Mouse (Mus musculus): ENCODE results near the gene Rock2. TPM values are rescaled to one million over a fixed set of nuclear protein-coding genes. Genes with fewer than 3 reads are reported as not detected.

Rock2 gene
- polyA plus RNA-seq, 1 experiment from 2014 or later, result 72.1 TPM

DNA sequence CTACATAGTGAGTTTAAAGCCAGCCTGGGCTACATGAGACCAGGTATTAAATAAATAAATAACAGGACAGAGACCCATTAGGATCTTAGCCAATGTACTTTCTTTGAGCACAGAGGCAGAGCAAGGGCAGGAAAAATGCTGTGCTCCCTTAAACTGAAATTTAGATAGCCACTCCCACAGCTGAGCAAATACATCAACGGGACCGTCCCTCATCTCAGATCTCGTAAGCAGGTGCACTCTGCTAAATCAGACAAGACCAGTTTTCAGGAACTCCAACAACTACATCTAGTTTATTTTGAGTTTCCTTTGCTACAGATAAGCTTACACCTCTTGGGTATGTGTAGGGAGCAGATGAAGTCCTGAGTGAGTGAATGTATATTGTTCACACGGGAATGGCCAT, 36.6 kb upstream of the Rock2 start:
- in situ Hi-C loops (cut with MboI; ENCODE audit: low pct_unique_long_range_greater_than_20kb), result loop anchor here (25.0 kb wide), 1 partner anchor 879 kb away; no protein-coding TSS in a partner anchor
- H3K27me3 ChIP-seq, result no peaks in the 10 kb centered on the region
- DNase-seq (ENCODE audit: low read depth, low spot score) (no peak), ATAC-seq (no peak)
- ChIA-PET CTCF (interaction anchor here (1.2 kb wide), 1 partner anchor 12 kb away, joined by 3 read pairs; no protein-coding TSS in a partner anchor), POLR2A (interaction anchor here (0.6 kb wide), 1 partner anchor 16 kb away, joined by 3 read pairs; no protein-coding TSS in a partner anchor)
- TF ChIP-seq CTCF (IDR thresholded peaks at IDR 0.05), result no peak

- DNase-seq (ENCODE audit: low read depth, low spot score) (no peak), ATAC-seq (no peak)
- POLR2A ChIA-PET, result no interaction called here
- CTCF ChIA-PET, result no interaction called here
- TF ChIP-seq CTCF (IDR thresholded peaks at IDR 0.05), result no peak
- in situ Hi-C loops (cut with MboI; ENCODE audit: low pct_unique_long_range_greater_than_20kb), result loop anchor here (25.0 kb wide), 1 partner anchor 878 kb away; no protein-coding TSS in a partner anchor
- H3K27me3 ChIP-seq, result no peaks in the 10 kb centered on the region
Measured at GRCm38 (mm10) chr12:16859781-16860180, 34.9 kb upstream of the Rock2 start.

GRCm38 (mm10) chr12:16860533-16860932, 34.2 kb upstream of the Rock2 start:
- no peak for ATAC-seq
- TF ChIP-seq CTCF (IDR thresholded peaks at IDR 0.05), result no peak

DNA sequence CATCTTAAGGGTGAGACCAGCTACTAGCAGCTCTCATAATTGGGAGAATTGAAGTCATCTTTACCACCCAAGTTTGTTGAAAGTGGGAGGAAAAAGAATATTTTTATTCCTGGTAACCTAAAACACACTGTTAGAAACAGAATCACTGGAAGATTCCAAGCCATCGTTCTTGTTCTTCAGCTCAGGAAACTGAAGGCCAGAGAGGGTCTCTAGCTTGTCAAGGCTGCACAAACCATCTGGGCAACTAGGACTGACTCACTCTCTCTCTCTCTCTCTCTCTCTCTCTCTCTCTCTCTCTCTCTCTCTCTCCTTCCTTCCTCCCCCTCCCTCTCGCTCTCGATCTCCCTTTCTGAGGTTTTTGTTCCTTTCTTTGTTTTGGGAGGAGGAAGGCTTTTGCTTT, 33.7 kb upstream of the Rock2 start:
- ATAC-seq, result no peak
- CTCF ChIA-PET, result interaction anchor here (1.0 to 1.5 kb wide), 2 partner anchors 9 to 97 kb away, joined by 3 to 5 read pairs; no protein-coding TSS in a partner anchor
- DNase-seq (ENCODE audit: low read depth, low spot score), result no peak

More at GRCm38 (mm10) chr12:16860533-16860932, 34.2 kb upstream of the Rock2 start:
- CTCF ChIA-PET, result interaction anchor here (1.5 kb wide), 1 partner anchor 9 kb away, joined by 5 read pairs; no protein-coding TSS in a partner anchor
- in situ Hi-C loops (cut with MboI; ENCODE audit: low pct_unique_long_range_greater_than_20kb), result loop anchor here (25.0 kb wide), 1 partner anchor 877 kb away; no protein-coding TSS in a partner anchor
- no peaks in the 10 kb centered on the region for H3K27me3 ChIP-seq
- DNase-seq (ENCODE audit: low read depth, low spot score), result no peak
- POLR2A ChIA-PET, result no interaction called here

DNA sequence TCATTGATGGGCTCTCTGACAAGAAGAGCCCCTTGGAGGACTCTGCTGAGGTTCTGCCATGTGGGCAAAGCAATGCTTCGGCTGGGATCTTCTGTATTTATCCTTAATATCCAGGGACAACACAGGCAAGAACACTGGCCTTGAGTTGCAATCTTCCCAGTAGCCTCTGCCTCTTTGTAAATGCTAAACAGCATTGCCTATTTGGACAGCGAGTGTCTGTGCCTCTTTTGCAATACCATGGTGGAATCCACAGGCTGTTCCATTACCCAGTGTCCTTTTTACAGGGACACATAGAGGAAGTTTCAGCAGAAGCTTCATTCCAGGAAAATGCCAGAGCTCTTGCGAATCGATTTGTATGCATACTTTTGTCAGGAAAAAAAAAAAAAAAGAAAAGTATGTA, 30.2 kb upstream of the Rock2 start:
- peak; percentile 22 for ATAC-seq
- TF ChIP-seq CTCF (IDR thresholded peaks at IDR 0.05), result no peak
- no peaks in the 10 kb centered on the region for H3K27me3 ChIP-seq
- ChIA-PET POLR2A (interaction anchor here (1.2 kb wide), 1 partner anchor 14 kb away, joined by 3 read pairs; no protein-coding TSS in a partner anchor), CTCF (no interaction called here)
- no peak for DNase-seq (ENCODE audit: low read depth, low spot score)
- in situ Hi-C loops (cut with MboI; ENCODE audit: low pct_unique_long_range_greater_than_20kb), result loop anchor here (25.0 kb wide), 1 partner anchor 873 kb away; no protein-coding TSS in a partner anchor

More for the DNA sequence above, 33.7 kb upstream of the Rock2 start:
- POLR2A ChIA-PET, result no interaction called here
- no peaks in the 10 kb centered on the region for H3K27me3 ChIP-seq
- no peak for TF ChIP-seq CTCF (IDR thresholded peaks at IDR 0.05)
- in situ Hi-C loops (cut with MboI; ENCODE audit: low pct_unique_long_range_greater_than_20kb), result loop anchor here (25.0 kb wide), 1 partner anchor 876 kb away; no protein-coding TSS in a partner anchor

DNA sequence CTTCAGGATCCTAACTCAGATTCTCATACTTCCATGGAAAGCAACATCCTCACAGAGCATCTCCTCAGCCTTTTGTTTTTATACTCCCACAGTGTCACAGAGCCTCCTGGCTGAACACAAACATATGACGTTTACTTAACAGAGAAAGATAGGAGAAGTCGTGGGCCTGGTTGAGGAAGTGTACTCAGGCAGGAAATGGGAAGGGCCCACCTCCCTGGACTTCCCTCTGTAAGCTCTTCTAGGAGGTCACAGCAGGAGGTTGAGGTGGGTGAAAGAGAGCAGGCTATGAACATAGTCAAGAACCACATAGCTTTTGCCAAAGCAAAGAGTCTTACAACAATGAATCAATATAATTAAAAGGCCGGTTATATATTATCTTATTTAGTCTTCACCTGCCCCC, 28.8 kb upstream of the Rock2 start:
- TF ChIP-seq CTCF (IDR thresholded peaks at IDR 0.05), result no peak
- in situ Hi-C loops (cut with MboI; ENCODE audit: low pct_unique_long_range_greater_than_20kb), result loop anchor here (25.0 kb wide), 1 partner anchor 871 kb away; no protein-coding TSS in a partner anchor
- ChIA-PET CTCF (interaction anchor here (0.8 kb wide), 1 partner anchor 43 kb away, joined by 3 read pairs; no protein-coding TSS in a partner anchor), POLR2A (interaction anchor here (2.5 kb wide), 1 partner anchor 30 kb away, joined by 11 read pairs; the partner anchor contains the start of gene Rock2)
- ATAC-seq (no peak), DNase-seq (ENCODE audit: low read depth, low spot score) (no peak)
- no peaks in the 10 kb centered on the region for H3K27me3 ChIP-seq

DNA sequence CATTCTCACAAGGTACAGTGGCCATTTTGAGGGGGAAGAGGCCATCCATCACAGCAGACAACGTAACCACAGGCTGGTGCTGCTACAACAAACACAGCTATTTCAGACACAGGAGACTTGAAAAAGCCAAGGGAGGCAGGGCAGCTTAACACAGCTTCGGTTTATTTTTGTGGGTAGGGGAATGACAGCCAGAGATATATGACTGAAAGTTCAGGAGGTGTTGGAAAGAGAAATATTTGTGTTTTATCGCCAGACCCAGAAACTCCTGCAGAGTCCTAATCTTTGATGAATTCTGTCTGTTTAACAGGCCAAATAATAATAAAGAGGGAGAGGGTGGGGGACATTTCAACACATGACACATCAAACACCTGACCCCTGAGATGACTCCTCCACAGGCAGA, 28.2 kb upstream of the Rock2 start:
- no peaks in the 10 kb centered on the region for H3K27me3 ChIP-seq
- ATAC-seq, result no peak
- CTCF ChIA-PET, result no interaction called here
- no peak for TF ChIP-seq CTCF (IDR thresholded peaks at IDR 0.05)
- POLR2A ChIA-PET, result interaction anchor here (2.5 kb wide), 1 partner anchor 29 kb away, joined by 11 read pairs; the partner anchor contains the start of gene Rock2
- in situ Hi-C loops (cut with MboI; ENCODE audit: low pct_unique_long_range_greater_than_20kb), result loop anchor here (25.0 kb wide), 1 partner anchor 871 kb away; no protein-coding TSS in a partner anchor
- DNase-seq (ENCODE audit: low read depth, low spot score), result peak; percentile 44

DNA sequence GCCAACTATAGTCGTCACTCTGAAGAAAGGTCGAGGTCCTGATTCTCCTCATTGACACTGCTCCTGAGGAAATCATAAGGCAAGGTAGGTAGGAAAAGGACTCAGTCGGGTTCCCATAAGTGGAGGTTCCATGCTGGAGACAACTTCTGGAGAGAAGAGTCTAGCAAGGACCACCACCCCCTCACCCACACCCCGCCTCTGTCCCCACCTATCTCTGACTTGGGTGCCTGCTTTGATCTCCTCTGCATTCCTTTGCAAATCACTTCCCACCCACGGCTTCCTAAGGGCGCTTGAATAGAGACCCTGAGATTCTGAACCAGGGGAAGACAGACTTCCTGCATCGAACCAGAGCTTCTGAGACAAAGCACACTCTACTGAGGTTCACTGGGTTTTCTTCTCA, 27.4 kb upstream of the Rock2 start:
- no peaks in the 10 kb centered on the region for H3K27me3 ChIP-seq
- ChIA-PET CTCF (interaction anchor here (1.3 kb wide), 1 partner anchor 19 kb away, joined by 3 read pairs; no protein-coding TSS in a partner anchor), POLR2A (interaction anchor here (2.5 kb wide), 1 partner anchor 28 kb away, joined by 11 read pairs; the partner anchor contains the start of gene Rock2)
- ATAC-seq (no peak), DNase-seq (ENCODE audit: low read depth, low spot score) (no peak)
- in situ Hi-C loops (cut with MboI; ENCODE audit: low pct_unique_long_range_greater_than_20kb), result loop anchor here (25.0 kb wide), 1 partner anchor 870 kb away; no protein-coding TSS in a partner anchor
- no peak for TF ChIP-seq CTCF (IDR thresholded peaks at IDR 0.05)

DNA sequence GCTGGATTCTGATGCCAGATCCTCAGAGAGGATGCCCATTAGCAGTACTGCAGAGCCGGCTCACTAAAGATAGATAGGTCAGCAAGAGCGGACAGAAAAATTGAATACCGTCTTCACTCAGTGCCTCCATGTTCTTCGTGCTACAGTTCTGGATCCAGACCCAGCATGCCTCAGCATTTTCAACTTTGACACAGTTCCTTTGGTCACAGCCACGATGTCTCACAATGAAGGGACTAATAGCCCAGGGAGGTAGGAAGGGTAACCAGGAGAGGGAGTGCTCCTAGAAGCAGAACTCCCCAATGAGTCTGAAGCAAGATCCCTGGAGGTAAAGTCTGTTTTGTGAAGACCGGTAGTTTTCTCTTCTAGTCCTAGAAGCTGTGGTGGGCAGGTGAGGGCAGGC, 26.1 kb upstream of the Rock2 start:
- in situ Hi-C loops (cut with MboI; ENCODE audit: low pct_unique_long_range_greater_than_20kb), result loop anchor here (25.0 kb wide), 1 partner anchor 869 kb away; no protein-coding TSS in a partner anchor
- POLR2A ChIA-PET, result interaction anchor here (0.9 kb wide), 1 partner anchor 25 kb away, joined by 5 read pairs; no protein-coding TSS in a partner anchor
- no peak for DNase-seq (ENCODE audit: low read depth, low spot score)
- no peaks in the 10 kb centered on the region for H3K27me3 ChIP-seq
- TF ChIP-seq CTCF (IDR thresholded peaks at IDR 0.05), result no peak
- CTCF ChIA-PET, result interaction anchor here (0.8 to 3.6 kb wide), 3 partner anchors 18 to 34 kb away, joined by 3 to 13 read pairs (median 3); no protein-coding TSS in a partner anchor
- ATAC-seq, result no peak

GRCm38 (mm10) chr12:16869091-16869778, 25.5 kb upstream of the Rock2 start:
- DNase-seq (ENCODE audit: low read depth, low spot score), result no peak
- CTCF ChIA-PET, result interaction anchor here (0.8 to 3.6 kb wide), 6 partner anchors 8 to 37 kb away, joined by 3 to 13 read pairs (median 4); no protein-coding TSS in a partner anchor
- in situ Hi-C loops (cut with MboI; ENCODE audit: low pct_unique_long_range_greater_than_20kb), result loop anchor here (25.0 kb wide), 1 partner anchor 868 kb away; no protein-coding TSS in a partner anchor
- no peak for ATAC-seq
- POLR2A ChIA-PET, result interaction anchor here (0.9 kb wide), 1 partner anchor 24 kb away, joined by 5 read pairs; no protein-coding TSS in a partner anchor
- H3K27me3 ChIP-seq, result no peaks in the 10 kb centered on the region
- no peak for TF ChIP-seq CTCF (IDR thresholded peaks at IDR 0.05)

Data from Patski (cell line).